ENCODE assay signal across 27 mouse cellular contexts in the genomic region with DNA sequence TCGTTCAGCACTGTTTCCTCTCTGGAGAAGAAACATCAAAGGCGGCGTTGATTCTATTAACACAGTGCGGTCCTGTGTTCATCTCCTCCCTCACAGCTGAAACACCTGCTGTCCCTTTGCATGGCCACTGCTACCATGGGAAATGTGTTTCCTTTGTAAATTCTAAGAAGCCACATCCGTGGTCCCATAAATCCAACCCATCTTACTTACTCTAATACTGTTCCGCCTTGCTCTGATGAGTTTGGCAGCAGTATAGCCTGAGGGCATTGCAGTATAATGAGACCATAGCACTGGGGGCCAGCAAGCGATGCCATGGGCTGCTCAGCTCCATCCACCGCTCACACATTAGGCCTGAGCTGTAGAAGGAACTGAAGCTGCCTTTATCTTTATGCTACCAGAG.
DNase-seq lines count a peak whose midpoint lies in the region; ATAC-seq and TF ChIP-seq lines count a peak whose summit lies in the region.
"Had no signal": no experiment of that assay in that cellular context is flagged by ENCODE, and none has a peak within 500 bp of the region (broad histone marks: within the 10 kb centered on the region; RNA-seq: fewer than 3 reads in every experiment).

No protein-coding gene starts in this region.

- 86% methylated on average over 8 of the region's 8 CpGs for WGBS in heart, adult 2 months
- 66% methylated on average over 8 of the region's 8 CpGs for WGBS in midbrain, embryonic 13.5 days
- WGBS in midbrain, embryonic 11.5 days, result 87% methylated on average over 8 of the region's 8 CpGs
- WGBS in neural tube, embryonic 12.5 days, result 76% methylated on average over 8 of the region's 8 CpGs
- 58% methylated on average over 8 of the region's 8 CpGs for WGBS in neural tube, embryonic 14.5 days

- no peaks in the 10 kb centered on the region for H3K27me3 ChIP-seq in heart, adult 2 months (ENCODE audit: control insufficient read depth, insufficient read depth, low read length)
- no peaks in the 10 kb centered on the region for H3K27me3 ChIP-seq in midbrain, embryonic 13.5 days
- no peaks in the 10 kb centered on the region for H3K27me3 ChIP-seq in midbrain, embryonic 11.5 days (ENCODE audit: control insufficient read depth, insufficient read depth, low read length)
- H3K27me3 ChIP-seq in neural tube, embryonic 12.5 days (replicated peaks), result no peaks in the 10 kb centered on the region
- H3K27me3 ChIP-seq in neural tube, embryonic 14.5 days (ENCODE audit: control insufficient read depth, insufficient read depth, low read length), result no peaks in the 10 kb centered on the region
- H3K27me3 ChIP-seq: embryonic facial prominence, embryonic 12.5 days; embryonic facial prominence, embryonic 15.5 days; heart, embryonic 13.5 days; hindbrain, embryonic 15.5 days had no signal

- no peak for TF ChIP-seq EP300 in heart, adult 2 months (IDR thresholded peaks at IDR 0.05; ENCODE audit: insufficient read depth, low read depth, low read length)

- no peak overlapping the region for H3K4me3 ChIP-seq in heart, adult 2 months
- H3K4me3 ChIP-seq in midbrain, embryonic 13.5 days (replicated peaks), result no peak overlapping the region
- H3K4me3 ChIP-seq in midbrain, embryonic 11.5 days (ENCODE audit: low read depth, low read length), result no peak overlapping the region
- no peak overlapping the region for H3K4me3 ChIP-seq in neural tube, embryonic 12.5 days
- H3K4me3 ChIP-seq in neural tube, embryonic 14.5 days (ENCODE audit: low read depth, low read length), result no peak overlapping the region
- H3K4me3 ChIP-seq: embryonic facial prominence, embryonic 12.5 days; embryonic facial prominence, embryonic 15.5 days; gastrocnemius, adult 2 months; heart, embryonic 10.5 days; heart, embryonic 13.5 days; hindbrain, embryonic 15.5 days had no signal

- no peaks in the 10 kb centered on the region for H3K4me1 ChIP-seq in heart, adult 2 months (ENCODE audit: control insufficient read depth, insufficient read depth, low read length)
- 0 out of 2 replicates have a peak, but pooled peaks cover 3% of the 10 kb centered on the region for H3K4me1 ChIP-seq in midbrain, embryonic 13.5 days (replicated peaks)
- no peaks in the 10 kb centered on the region for H3K4me1 ChIP-seq in midbrain, embryonic 11.5 days (ENCODE audit: control insufficient read depth, insufficient read depth, low read length)
- no peaks in the 10 kb centered on the region; the same call in 1 of the 2 replicates for H3K4me1 ChIP-seq in neural tube, embryonic 12.5 days
- no peaks in the 10 kb centered on the region for H3K4me1 ChIP-seq in neural tube, embryonic 14.5 days (ENCODE audit: control insufficient read depth, insufficient read depth, low read length)
- H3K4me1 ChIP-seq: embryonic facial prominence, embryonic 12.5 days; embryonic facial prominence, embryonic 15.5 days; heart, embryonic 10.5 days; heart, embryonic 13.5 days; hindbrain, embryonic 15.5 days had no signal

- no peaks in the 10 kb centered on the region; the same call in 1 of the 2 replicates for H3K9me3 ChIP-seq in midbrain, embryonic 13.5 days
- H3K9me3 ChIP-seq in midbrain, embryonic 11.5 days (ENCODE audit: control insufficient read depth, low read length), result no peaks in the 10 kb centered on the region
- H3K9me3 ChIP-seq in neural tube, embryonic 12.5 days, result no peaks in the 10 kb centered on the region; the same call in 1 of the 2 replicates
- no peaks in the 10 kb centered on the region for H3K9me3 ChIP-seq in neural tube, embryonic 14.5 days (ENCODE audit: control insufficient read depth, low read length)
- H3K9me3 ChIP-seq: embryonic facial prominence, embryonic 12.5 days; embryonic facial prominence, embryonic 15.5 days; hindbrain, embryonic 15.5 days had no signal

- peak; percentile 65; the same call in 1 of the 2 replicates for ATAC-seq in midbrain, embryonic 13.5 days
- no peak for ATAC-seq in midbrain, embryonic 11.5 days (ENCODE audit: low FRiP score)
- peak; percentile 79 for ATAC-seq in neural tube, embryonic 12.5 days (ENCODE audit: low FRiP score, low read depth)
- ATAC-seq in neural tube, embryonic 14.5 days (ENCODE audit: low read depth), result peak; percentile 46; the same call in 1 of the 2 replicates
- ATAC-seq: activated CD4-positive, CD25-positive, alpha-beta regulatory T cell, adult 4 months; forebrain, embryonic 14.5 days; forebrain, postnatal 0 days had no signal

- no peaks in the 10 kb centered on the region for H3K36me3 ChIP-seq in heart, adult 2 months (ENCODE audit: control insufficient read depth, insufficient read depth, low read length)
- no peaks in the 10 kb centered on the region for H3K36me3 ChIP-seq in midbrain, embryonic 13.5 days
- H3K36me3 ChIP-seq in midbrain, embryonic 11.5 days (ENCODE audit: control insufficient read depth, insufficient read depth, low read length), result no peaks in the 10 kb centered on the region
- no peaks in the 10 kb centered on the region for H3K36me3 ChIP-seq in neural tube, embryonic 12.5 days
- no peaks in the 10 kb centered on the region for H3K36me3 ChIP-seq in neural tube, embryonic 14.5 days (ENCODE audit: control insufficient read depth, insufficient read depth, low read length)
- H3K36me3 ChIP-seq: embryonic facial prominence, embryonic 12.5 days; embryonic facial prominence, embryonic 15.5 days; heart, embryonic 10.5 days; heart, embryonic 13.5 days; hindbrain, embryonic 15.5 days had no signal

- DNase-seq in heart, adult 11 months, result peak; percentile 55
- DNase-seq in heart, adult 2 months, result no peak
- DNase-seq in midbrain, embryonic 11.5 days (ENCODE audit: low spot score, missing footprints), result no peak
- no peak for DNase-seq in neural tube, embryonic 10.5 days (ENCODE audit: extremely low spot score, low spot score)
- no peak for DNase-seq in adrenal gland, postnatal 14 days
- DNase-seq: adrenal gland, adult 8-10 months; adrenal gland, postnatal 36 days; cerebellum, adult 11 months; cerebellum, adult 2 months; cerebellum, adult 9-11 months; cerebellum, postnatal 25 days; forebrain, postnatal 0 days; gastrocnemius, adult 2 months; gastrocnemius, postnatal 14 days; heart, adult 18-20 months; heart, postnatal 14 days; heart, postnatal 4 days had no signal

- intact Hi-C loops in heart, adult 2 months (cut with DNase I), result no loop called here

- no peak for TF ChIP-seq CTCF in heart, adult 2 months (IDR thresholded peaks at IDR 0.05)

- TF ChIP-seq POLR2A in heart, adult 2 months (IDR thresholded peaks at IDR 0.05; ENCODE audit: insufficient read depth, low read depth, low read length), result no peak

- no peak overlapping the region for H3K4me2 ChIP-seq in midbrain, embryonic 13.5 days (replicated peaks)
- no peak overlapping the region for H3K4me2 ChIP-seq in midbrain, embryonic 11.5 days
- no peak overlapping the region for H3K4me2 ChIP-seq in neural tube, embryonic 12.5 days (replicated peaks)
- H3K4me2 ChIP-seq in neural tube, embryonic 14.5 days (ENCODE audit: low read depth, low read length), result no peak overlapping the region
- H3K4me2 ChIP-seq: embryonic facial prominence, embryonic 12.5 days; embryonic facial prominence, embryonic 15.5 days; heart, embryonic 13.5 days; hindbrain, embryonic 15.5 days had no signal

- H3K27ac ChIP-seq in heart, adult 2 months, result no peak overlapping the region
- peak overlapping the region; percentile 51; the same call in 1 of the 2 replicates for H3K27ac ChIP-seq in midbrain, embryonic 13.5 days
- no peak overlapping the region for H3K27ac ChIP-seq in midbrain, embryonic 11.5 days (ENCODE audit: low read depth, low read length)
- no peak overlapping the region for H3K27ac ChIP-seq in neural tube, embryonic 12.5 days
- H3K27ac ChIP-seq in neural tube, embryonic 14.5 days (ENCODE audit: low read depth, low read length), result no peak overlapping the region
- H3K27ac ChIP-seq: embryonic facial prominence, embryonic 12.5 days; embryonic facial prominence, embryonic 15.5 days; gastrocnemius, adult 2 months; heart, embryonic 10.5 days; heart, embryonic 13.5 days; hindbrain, embryonic 15.5 days had no signal

- no peaks in the 10 kb centered on the region for H3K79me2 ChIP-seq in heart, adult 2 months (replicated peaks; ENCODE audit: control insufficient read depth, insufficient read depth, low read length)

- H3K9ac ChIP-seq in heart, adult 2 months (ENCODE audit: low read depth, low read length), result no peak overlapping the region
- no peak overlapping the region for H3K9ac ChIP-seq in midbrain, embryonic 13.5 days (replicated peaks)
- no peak overlapping the region for H3K9ac ChIP-seq in midbrain, embryonic 11.5 days (ENCODE audit: low read length)
- H3K9ac ChIP-seq in neural tube, embryonic 12.5 days, result no peak overlapping the region
- H3K9ac ChIP-seq in neural tube, embryonic 14.5 days (replicated peaks; ENCODE audit: low read depth, low read length), result no peak overlapping the region
- H3K9ac ChIP-seq: embryonic facial prominence, embryonic 12.5 days; embryonic facial prominence, embryonic 15.5 days; forebrain, postnatal 0 days; heart, embryonic 13.5 days; hindbrain, embryonic 15.5 days had no signal
